17 mouse cellular contexts compared by ENCODE assay signal in the genomic region with DNA sequence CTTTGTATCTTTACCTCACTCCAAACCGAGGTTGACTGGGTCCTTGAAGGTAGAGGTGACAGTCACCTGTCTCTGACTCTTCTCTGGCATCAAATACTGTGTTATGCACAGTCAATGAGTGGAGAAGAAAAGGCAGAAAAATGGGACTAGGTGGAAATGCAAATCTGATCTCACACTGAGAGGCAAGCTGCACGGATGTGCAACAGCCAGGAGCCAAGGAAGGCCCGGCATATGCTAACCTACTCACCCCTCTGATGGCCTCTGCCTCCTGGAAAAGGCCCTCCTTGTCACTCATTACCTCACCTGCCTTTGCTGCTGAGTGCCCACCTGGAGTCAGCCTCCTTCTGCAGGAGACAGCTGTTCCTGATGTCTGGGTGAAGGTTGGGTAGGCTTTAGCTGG.
DNase-seq lines count a peak whose midpoint lies in the region; ATAC-seq and TF ChIP-seq lines count a peak whose summit lies in the region.
"Had no signal": no experiment of that assay in that cellular context is flagged by ENCODE, and none has a peak within 500 bp of the region (broad histone marks: within the 10 kb centered on the region; RNA-seq: fewer than 3 reads in every experiment).

No protein-coding gene starts in this region.

- no peak for TF ChIP-seq CTCF in left cerebral cortex, adult 2 months (IDR thresholded peaks at IDR 0.05)

- ATAC-seq in hindbrain, embryonic 14.5 days (ENCODE audit: low FRiP score), result no peak
- no peak for ATAC-seq in intestine, embryonic 16.5 days
- ATAC-seq: forebrain, embryonic 14.5 days; intestine, postnatal 0 days had no signal

- 0 out of 2 replicates have a peak, but pooled peaks cover 5% of the 10 kb centered on the region for H3K4me1 ChIP-seq in hindbrain, embryonic 14.5 days (replicated peaks; ENCODE audit: control insufficient read depth, insufficient read depth, low read length)
- H3K4me1 ChIP-seq in intestine, embryonic 16.5 days (ENCODE audit: control insufficient read depth, insufficient read depth, low read length), result no peaks in the 10 kb centered on the region
- H3K4me1 ChIP-seq: embryonic facial prominence, embryonic 15.5 days; hindbrain, embryonic 10.5 days had no signal

- H3K9ac ChIP-seq in hindbrain, embryonic 14.5 days, result no peak overlapping the region
- H3K9ac ChIP-seq in intestine, embryonic 16.5 days (ENCODE audit: low read depth, low read length), result no peak overlapping the region
- H3K9ac ChIP-seq: embryonic facial prominence, embryonic 15.5 days; heart, embryonic 12.5 days; hindbrain, embryonic 15.5 days had no signal

- 67% methylated on average over 3 of the region's 3 CpGs for WGBS in hindbrain, embryonic 14.5 days
- 83% methylated on average over 3 of the region's 3 CpGs for WGBS in intestine, embryonic 16.5 days

- DNase-seq in left cerebral cortex, postnatal 4 days, result peak; percentile 10
- no peak for DNase-seq in left cerebral cortex, adult 2 months (ENCODE audit: extremely low spot score in 1 of 2, low spot score in 2 of 2)
- DNase-seq in cerebellum, adult 8-10 months, result peak; percentile 39
- DNase-seq in cerebellum, postnatal 14 days, result peak; percentile 30 to 56
- no peak for DNase-seq in hindbrain, embryonic 14.5 days (ENCODE audit: low spot score)
- DNase-seq in embryo, embryonic 11 days, result no peak
- DNase-seq: gastrocnemius, adult 2 months; gastrocnemius, postnatal 25 days had no signal

- no peak overlapping the region for H3K27ac ChIP-seq in left cerebral cortex, adult 2 months
- no peak overlapping the region for H3K27ac ChIP-seq in hindbrain, embryonic 14.5 days
- no peak overlapping the region for H3K27ac ChIP-seq in intestine, embryonic 16.5 days (ENCODE audit: low read length)
- H3K27ac ChIP-seq: embryonic facial prominence, embryonic 15.5 days; forebrain, embryonic 10.5 days; gastrocnemius, adult 2 months; hindbrain, embryonic 10.5 days; hindbrain, embryonic 15.5 days had no signal

- H3K27me3 ChIP-seq in hindbrain, embryonic 14.5 days (ENCODE audit: control insufficient read depth, insufficient read depth, low read length), result no peaks in the 10 kb centered on the region
- H3K27me3 ChIP-seq in intestine, embryonic 16.5 days (replicated peaks; ENCODE audit: control insufficient read depth, insufficient read depth, low read length), result no peaks in the 10 kb centered on the region
- H3K27me3 ChIP-seq: embryonic facial prominence, embryonic 15.5 days; hindbrain, embryonic 15.5 days had no signal

- intact Hi-C loops in left cerebral cortex, postnatal 4 days (cut with DNase I), result no loop called here
- intact Hi-C loops in left cerebral cortex, adult 2 months (cut with DNase I), result no loop called here

- no peaks in the 10 kb centered on the region for H3K36me3 ChIP-seq in hindbrain, embryonic 14.5 days (replicated peaks; ENCODE audit: control insufficient read depth, insufficient read depth)
- no peaks in the 10 kb centered on the region for H3K36me3 ChIP-seq in intestine, embryonic 16.5 days (ENCODE audit: control insufficient read depth, insufficient read depth, low read length)
- H3K36me3 ChIP-seq: embryonic facial prominence, embryonic 15.5 days; forebrain, embryonic 10.5 days; heart, embryonic 12.5 days; hindbrain, embryonic 10.5 days; hindbrain, embryonic 15.5 days had no signal

- H3K9me3 ChIP-seq in hindbrain, embryonic 14.5 days (ENCODE audit: control insufficient read depth, low read length), result no peaks in the 10 kb centered on the region
- no peaks in the 10 kb centered on the region for H3K9me3 ChIP-seq in intestine, embryonic 16.5 days (ENCODE audit: control insufficient read depth, low read length)
- H3K9me3 ChIP-seq: embryonic facial prominence, embryonic 15.5 days; forebrain, embryonic 10.5 days; heart, embryonic 12.5 days; hindbrain, embryonic 10.5 days; hindbrain, embryonic 15.5 days had no signal

- no peak overlapping the region for H3K4me3 ChIP-seq in left cerebral cortex, adult 2 months
- H3K4me3 ChIP-seq in hindbrain, embryonic 14.5 days (replicated peaks; ENCODE audit: low read length), result no peak overlapping the region
- no peak overlapping the region for H3K4me3 ChIP-seq in intestine, embryonic 16.5 days (ENCODE audit: low read length)
- H3K4me3 ChIP-seq: embryonic facial prominence, embryonic 15.5 days; erythroblast, embryonic 14.5 days; forebrain, embryonic 10.5 days; gastrocnemius, adult 2 months; heart, embryonic 12.5 days; hindbrain, embryonic 10.5 days; hindbrain, embryonic 15.5 days had no signal

- no peak overlapping the region for H3K4me2 ChIP-seq in hindbrain, embryonic 14.5 days (replicated peaks)
- no peak overlapping the region for H3K4me2 ChIP-seq in intestine, embryonic 16.5 days (ENCODE audit: low read depth, low read length)
- H3K4me2 ChIP-seq: embryonic facial prominence, embryonic 15.5 days; heart, embryonic 12.5 days; hindbrain, embryonic 15.5 days had no signal

Comparison
In these comparisons a context has a peak if more than half of its experiments do, and no peak if none do; other contexts are left out.
1. DNase-seq: peak in left cerebral cortex, postnatal 4 days (single experiment), cerebellum, adult 8-10 months (single experiment) and cerebellum, postnatal 14 days (2 of 2); none in left cerebral cortex, adult 2 months (0 of 2), hindbrain, embryonic 14.5 days (single experiment) and embryo, embryonic 11 days (single experiment).